Mouse (Mus musculus): Measurements from ENCODE around the gene Wdr20.

Wdr20 gene

GRCm38 (mm10) chr12:110830293-110831024, 92.7 kb downstream of the Wdr20 start:
- DNase-seq = no peak

DNA sequence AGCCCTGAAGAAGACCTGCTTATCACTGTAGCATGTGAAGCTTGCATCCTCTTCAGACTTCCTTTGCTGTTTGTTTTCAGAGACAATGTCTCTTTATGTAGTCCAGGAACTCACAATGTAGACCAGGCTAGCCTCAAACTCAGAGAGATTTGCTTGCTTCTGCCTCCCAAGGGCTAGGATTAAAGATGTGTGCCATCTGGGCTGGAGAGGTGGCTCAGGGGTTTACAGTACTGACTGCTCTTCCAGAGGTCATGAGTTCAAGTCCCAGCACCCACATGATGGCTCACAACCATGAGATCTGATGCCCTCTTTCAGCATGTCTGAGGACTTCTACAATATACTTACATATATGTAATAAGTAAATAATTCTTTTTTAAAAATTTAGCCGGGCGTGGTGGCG, 97.4 kb downstream of the Wdr20 start:
- DNase-seq = no peak

- no peak for DNase-seq
These were observed 99.0 kb downstream of the Wdr20 start for GRCm38 (mm10) chr12:110836729-110837128.

DNA sequence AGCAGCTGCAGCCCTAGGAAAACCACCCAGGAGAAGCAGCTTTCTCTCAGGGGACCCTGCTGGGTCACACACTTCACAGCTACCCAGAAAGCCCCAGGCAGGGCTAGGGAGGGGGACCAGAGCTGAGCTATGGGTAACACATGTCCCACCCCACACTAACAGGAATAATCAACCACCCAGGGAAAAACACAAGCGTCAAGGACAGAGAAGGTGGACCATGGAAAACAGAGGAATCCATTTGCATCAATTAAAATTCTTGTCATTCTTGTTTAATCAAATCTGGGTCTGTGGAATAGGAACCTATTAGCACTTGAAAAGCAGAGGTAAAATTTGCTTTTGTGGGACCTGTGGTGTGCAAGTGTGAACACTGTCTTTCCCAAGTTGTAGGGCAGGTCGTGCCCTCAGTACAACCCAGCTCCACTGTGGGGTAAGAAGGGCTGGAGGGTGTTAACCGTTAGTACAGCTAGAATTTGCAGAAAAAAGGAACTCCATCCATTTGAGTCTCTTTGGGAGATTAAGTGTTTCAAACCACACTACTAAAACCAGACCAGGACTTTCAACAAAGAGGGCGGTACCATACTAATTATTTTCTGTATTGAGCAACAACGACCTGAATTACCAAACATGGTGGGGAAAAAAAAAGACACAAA, 99.6 kb downstream of the Wdr20 start:
- no peak for DNase-seq

GRCm38 (mm10) chr12:110837850-110838249, 100.1 kb downstream of the Wdr20 start:
- no peak for DNase-seq

GRCm38 (mm10) chr12:110840348-110841198, 102.8 kb downstream of the Wdr20 start, which contains the start of gene Mok:
Gene Mok (minus strand): TSS chr12:110840939.
- DNase-seq = peak; percentile 97

- DNase-seq = no peak
These were observed 104.2 kb downstream of the Wdr20 start for GRCm38 (mm10) chr12:110841731-110842493.

GRCm38 (mm10) chr12:110843194-110844048, 105.7 kb downstream of the Wdr20 start:
- peak; percentile 83 for DNase-seq

- no peak for DNase-seq
These were observed 106.7 kb downstream of the Wdr20 start for GRCm38 (mm10) chr12:110844227-110845130.

- DNase-seq = peak; percentile 59
These were observed 107.6 kb downstream of the Wdr20 start for GRCm38 (mm10) chr12:110845131-110845880.

- DNase-seq = no peak
These were observed 108.5 kb downstream of the Wdr20 start for GRCm38 (mm10) chr12:110846191-110846765.

- peak; percentile 78 for DNase-seq
These were observed 112.5 kb downstream of the Wdr20 start, which contains the start of gene Zfp839 for GRCm38 (mm10) chr12:110850010-110850928. Gene Zfp839 (plus strand): TSS chr12:110850253.

GRCm38 (mm10) chr12:110850929-110851256, 113.1 kb downstream of the Wdr20 start:
- no peak for DNase-seq

DNA sequence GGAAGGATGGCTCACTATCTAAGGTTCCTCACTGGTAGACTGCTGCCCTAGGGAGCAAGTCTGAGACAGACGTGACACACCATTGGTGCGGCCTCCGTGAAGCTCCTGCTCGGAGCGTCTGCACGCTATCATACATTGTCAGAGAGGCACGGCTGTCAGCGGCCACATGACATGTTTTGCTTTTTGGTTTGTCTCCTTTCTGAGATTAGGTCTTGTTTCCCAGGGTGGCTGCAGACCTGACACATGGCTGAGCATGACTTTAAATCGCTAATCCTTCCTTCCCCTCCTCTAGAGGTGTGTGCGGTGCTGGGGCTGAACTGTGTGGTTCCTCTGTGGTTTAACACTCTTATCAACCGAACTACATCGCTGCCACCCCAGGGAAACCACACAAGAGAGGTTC, 113.7 kb downstream of the Wdr20 start:
- peak; percentile 14 for DNase-seq

GRCm38 (mm10) chr12:110851923-110852322, 114.2 kb downstream of the Wdr20 start:
- no peak for DNase-seq
